Mouse (Mus musculus) midbrain, postnatal 0 days (tissue): Measurements from ENCODE around the gene Cdh4. TPM values are rescaled to one million over a fixed set of nuclear protein-coding genes. Genes with fewer than 3 reads are reported as not detected.

Source experiments
- ATAC-seq: fragments of 200-750 bp; cut with Nextera tagmentation; 2 replicates; pipeline ENCODE4 v1.8.0; 2017; ENCODE audit warnings: moderate number of reproducible peaks, mild to moderate bottlenecking, moderate TSS enrichment, moderate library complexity; ENCODE audit not compliant: low FRiP score
- DNase-seq: peaks from one replicate; pipeline ENCODE4 v3.0.0-alpha.2; 2015; ENCODE audit warnings: low spot score
- H3K27ac ChIP-seq: fragments of 300-500 bp; sonication (generic); 2 replicates; pipeline ENCODE4 v1.5.1; 2014; ENCODE audit warnings: low read depth, mild to moderate bottlenecking, low read length, mixed read lengths
- H3K27me3 ChIP-seq: fragments of 300-500 bp; sonication (generic); 2 replicates; pipeline ENCODE4 v1.6.1; 2014; ENCODE audit warnings: low read length, control low read depth, mixed read lengths; ENCODE audit not compliant: insufficient read depth
- H3K36me3 ChIP-seq: fragments of 300-500 bp; sonication (generic); 2 replicates; pipeline ENCODE4 v1.6.1; 2014; ENCODE audit warnings: low read length, control low read depth, mixed read lengths; ENCODE audit not compliant: insufficient read depth
- H3K4me1 ChIP-seq: fragments of 300-500 bp; sonication (generic); 2 replicates; pipeline ENCODE4 v1.6.1; 2014; ENCODE audit warnings: mild to moderate bottlenecking, control low read depth, antibody characterized with exemption, low read length, mixed read lengths; ENCODE audit not compliant: insufficient read depth
- H3K4me2 ChIP-seq: fragments of 300-500 bp; sonication (generic); 2 replicates; pipeline ENCODE4 v1.6.1; 2014; ENCODE audit warnings: low read depth, mild to moderate bottlenecking, low read length, mixed read lengths; ENCODE audit not compliant: poor library complexity, severe bottlenecking
- H3K4me3 ChIP-seq: fragments of 300-500 bp; sonication (generic); 2 replicates; pipeline ENCODE4 v1.5.1; 2014; ENCODE audit warnings: low read depth, mild to moderate bottlenecking, low read length, moderate library complexity
- H3K9ac ChIP-seq: fragments of 300-500 bp; sonication (generic); replicated peaks from 2 replicates; pipeline ENCODE4 v1.6.1; 2014; ENCODE audit warnings: mild to moderate bottlenecking, low read length, moderate library complexity, mixed read lengths; ENCODE audit not compliant: poor library complexity, severe bottlenecking
- H3K9me3 ChIP-seq: fragments of 300-500 bp; sonication (generic); 2 replicates; pipeline ENCODE4 v1.6.1; 2016; ENCODE audit warnings: low read length, control low read depth
- CTCF ChIP-seq: IDR thresholded peaks from 2 replicates; pipeline ENCODE4 v1.5.1; 2016; ENCODE audit warnings: antibody characterized with exemption, mild to moderate bottlenecking
- WGBS: fragments of 180-500 bp; shearing (Covaris S2); extraction: QIAGEN DNeasy Blood & Tissue Kit; methylation state at CpG from one replicate; pipeline ENCODE4 v1.1.7; 2014; 5-methylcytosine and 5-hydroxymethylcytosine counted together
- polyA plus RNA-seq: library from polyadenylated mRNA; unstranded; fragments of >200 nt; fragmentation: Nextera tagmentation; extraction: Ambion mirVana; gene quantifications from 2 replicates; pipeline ENCODE4 v1.2.1, GENCODE M21; 2015
- total RNA-seq: library from RNA; depleted of rRNA; stranded (reverse); fragments of >200 nt; gene quantifications from 2 replicates; pipeline ENCODE4 v1.2.3, GENCODE M21; 2014

Cdh4 gene
- total and polyA plus RNA-seq, 2 experiments from 2014 or later: 64.9 to 86.6 TPM

DNA sequence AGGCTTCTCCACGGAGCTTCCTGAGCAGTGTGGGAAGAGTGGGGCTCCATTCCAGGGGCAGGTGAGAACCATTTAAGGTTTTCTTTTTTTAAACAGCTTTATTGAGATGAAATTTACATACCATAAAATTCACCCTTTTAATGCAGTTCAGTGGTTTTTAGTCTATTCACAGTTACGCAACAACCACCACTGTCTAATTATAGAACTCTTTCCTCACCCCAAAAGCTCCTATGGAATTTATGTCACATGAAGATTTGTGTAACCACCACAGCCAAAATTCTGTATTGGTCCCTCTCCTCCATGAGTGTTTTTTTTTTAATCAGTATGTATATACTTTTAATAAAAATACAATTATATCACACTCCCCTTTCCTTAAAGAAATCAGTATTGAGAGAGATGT is 144.8 kb downstream of the Cdh4 start:
- no peak overlapping the region for H3K9ac ChIP-seq
- TF ChIP-seq CTCF: no peak
- H3K27ac ChIP-seq: no peak overlapping the region
- no peaks in the 10 kb centered on the region for H3K36me3 ChIP-seq
- WGBS: 98% methylated on average over 2 of the region's 2 CpGs
- DNase-seq (no peak), ATAC-seq (no peak)
- no peak overlapping the region for H3K4me2 ChIP-seq
- no peaks in the 10 kb centered on the region for H3K9me3 ChIP-seq
- no peaks in the 10 kb centered on the region for H3K4me1 ChIP-seq
- no peaks in the 10 kb centered on the region for H3K27me3 ChIP-seq
- no peak overlapping the region for H3K4me3 ChIP-seq

DNA sequence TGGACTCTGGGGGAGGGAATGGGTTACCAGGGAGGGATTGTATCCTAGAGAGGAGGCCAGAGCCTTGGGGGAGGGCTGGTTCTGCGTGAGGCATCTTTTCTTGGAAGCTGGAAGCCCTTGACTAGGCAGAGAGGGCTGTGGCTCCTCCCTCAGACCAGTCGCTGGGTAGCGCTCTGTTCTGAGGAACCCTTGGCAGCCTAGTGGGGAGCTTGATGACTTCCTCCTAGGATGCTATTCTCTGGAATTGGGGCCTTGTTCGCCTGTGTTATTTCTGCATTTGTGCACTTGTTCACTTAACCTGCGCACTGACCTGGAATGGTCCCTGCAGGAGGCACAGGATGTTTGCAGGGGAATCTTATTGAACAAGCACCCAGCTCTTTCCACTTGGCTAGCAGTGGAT is 149.4 kb downstream of the Cdh4 start:
- Histone ChIP-seq H3K4me2 (no peak overlapping the region), H3K9me3 (no peaks in the 10 kb centered on the region), H3K27ac (no peak overlapping the region), H3K9ac (no peak overlapping the region), H3K4me1 (no peaks in the 10 kb centered on the region), H3K27me3 (no peaks in the 10 kb centered on the region), H3K4me3 (no peak overlapping the region), H3K36me3 (no peaks in the 10 kb centered on the region)
- 36% methylated on average over 5 of the region's 5 CpGs for whole genome bisulfite sequencing
- no peak for TF ChIP-seq CTCF
- peak; percentile 40 for DNase-seq
- ATAC-seq: no peak

DNA sequence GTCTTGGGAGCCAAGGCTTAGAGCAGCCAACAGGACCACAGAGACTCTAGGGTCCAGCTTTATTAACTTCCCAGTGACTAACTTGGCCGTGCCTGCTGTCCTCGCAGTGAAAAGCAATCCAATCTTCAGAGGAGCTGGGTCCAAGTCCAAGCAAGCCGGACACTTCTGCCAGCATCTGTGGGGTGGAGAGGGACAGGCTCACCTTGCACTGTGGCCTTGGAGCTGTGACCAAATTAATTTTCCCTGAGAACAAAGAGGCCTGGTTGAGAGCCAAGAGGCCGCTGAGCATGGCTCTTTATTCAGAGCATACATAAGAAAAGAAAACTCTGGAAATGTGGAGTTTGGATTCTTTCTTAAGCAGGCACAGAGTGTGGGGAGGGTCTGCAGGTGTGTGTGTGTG is 152.8 kb downstream of the Cdh4 start:
- H3K9ac ChIP-seq: no peak overlapping the region
- 63% methylated on average over 4 of the region's 4 CpGs for WGBS
- DNase-seq (peak; percentile 39), ATAC-seq (no peak)
- H3K27me3 ChIP-seq: no peaks in the 10 kb centered on the region
- no peak overlapping the region for H3K4me3 ChIP-seq
- H3K4me1 ChIP-seq: no peaks in the 10 kb centered on the region
- H3K4me2 ChIP-seq: no peak overlapping the region
- H3K27ac ChIP-seq: no peak overlapping the region
- no peak for TF ChIP-seq CTCF
- H3K9me3 ChIP-seq: no peaks in the 10 kb centered on the region
- H3K36me3 ChIP-seq: no peaks in the 10 kb centered on the region

DNA sequence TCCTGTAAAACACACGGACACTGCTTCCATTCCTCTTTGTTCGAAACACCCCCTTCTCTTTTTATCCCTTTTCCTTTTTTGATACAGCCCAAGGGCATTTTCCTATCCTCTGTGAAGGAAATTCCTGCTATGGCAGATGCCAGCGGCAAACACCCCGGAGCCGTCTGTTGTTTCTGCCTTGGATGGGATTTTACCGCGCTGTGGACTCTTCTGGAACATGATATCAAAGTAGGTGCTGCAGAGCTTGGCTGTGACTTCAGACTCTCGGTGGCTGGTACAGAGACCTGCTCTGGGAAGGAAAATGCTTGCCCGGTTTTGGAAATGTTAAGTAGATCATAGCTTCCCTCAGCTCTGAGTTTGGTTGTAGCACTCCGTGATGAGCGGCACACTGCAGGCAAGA is 156.7 kb downstream of the Cdh4 start:
- no peak for DNase-seq

DNA sequence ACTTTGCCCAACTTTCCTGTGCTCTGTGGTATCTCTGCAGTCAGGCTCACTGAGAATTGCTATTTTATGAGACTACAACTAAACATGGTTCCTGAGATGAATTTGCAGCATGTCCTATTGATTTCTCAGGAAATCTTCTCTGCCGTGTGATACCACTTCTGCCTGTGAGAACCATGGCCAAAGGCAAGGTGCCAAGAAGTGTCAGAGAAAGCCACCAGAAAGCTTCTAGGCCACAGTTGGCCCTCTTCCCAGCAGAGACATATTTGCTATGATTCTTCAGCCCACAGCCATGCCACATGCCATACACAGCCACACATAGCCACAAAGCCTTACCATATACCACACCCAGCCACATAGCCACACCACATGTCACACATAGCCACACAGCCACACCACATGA is 157.7 kb downstream of the Cdh4 start:
- H3K4me3 ChIP-seq: no peak overlapping the region
- H3K27me3 ChIP-seq: no peaks in the 10 kb centered on the region
- 0 out of 2 replicates have a peak, but pooled peaks cover 3% of the 10 kb centered on the region for H3K4me1 ChIP-seq
- H3K27ac ChIP-seq: no peak overlapping the region
- ATAC-seq (no peak), DNase-seq (no peak)
- H3K36me3 ChIP-seq: no peaks in the 10 kb centered on the region
- TF ChIP-seq CTCF: no peak
- WGBS: 77% methylated on average over 1 of the region's 1 CpGs
- no peak overlapping the region for H3K9ac ChIP-seq
- no peak overlapping the region for H3K4me2 ChIP-seq
- no peaks in the 10 kb centered on the region for H3K9me3 ChIP-seq

More for the DNA sequence above, 156.7 kb downstream of the Cdh4 start:
- H3K27ac ChIP-seq: no peak overlapping the region
- no peak for ATAC-seq
- 0 out of 2 replicates have a peak, but pooled peaks cover 3% of the 10 kb centered on the region for H3K4me1 ChIP-seq
- no peaks in the 10 kb centered on the region for H3K9me3 ChIP-seq
- H3K4me3 ChIP-seq: no peak overlapping the region
- H3K36me3 ChIP-seq: no peaks in the 10 kb centered on the region
- 63% methylated on average over 11 of the region's 11 CpGs for WGBS
- no peak overlapping the region for H3K4me2 ChIP-seq
- no peaks in the 10 kb centered on the region for H3K27me3 ChIP-seq
- TF ChIP-seq CTCF: no peak
- H3K9ac ChIP-seq: no peak overlapping the region

DNA sequence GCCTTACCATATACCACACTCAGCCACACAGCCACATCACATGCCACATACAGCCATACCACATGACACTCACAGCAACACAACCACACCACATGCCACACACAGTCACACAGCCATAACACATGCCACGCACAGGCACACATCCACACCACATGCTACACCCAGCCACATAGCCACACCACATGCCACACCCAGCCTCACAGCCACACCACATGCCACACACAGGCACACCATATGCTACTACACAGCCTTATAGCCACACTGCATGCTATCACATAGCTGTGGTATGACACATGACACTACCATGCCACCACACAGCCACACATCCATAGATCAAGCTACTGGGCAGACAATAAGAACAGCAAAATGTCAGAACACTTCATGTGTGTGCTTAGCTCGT is 158.1 kb downstream of the Cdh4 start:
- Histone ChIP-seq H3K4me3 (no peak overlapping the region), H3K4me1 (0 out of 2 replicates have a peak, but pooled peaks cover 3% of the 10 kb centered on the region), H3K27me3 (no peaks in the 10 kb centered on the region), H3K36me3 (no peaks in the 10 kb centered on the region), H3K9me3 (no peaks in the 10 kb centered on the region), H3K27ac (no peak overlapping the region), H3K9ac (no peak overlapping the region), H3K4me2 (no peak overlapping the region)
- TF ChIP-seq CTCF: no peak
- DNase-seq (no peak), ATAC-seq (no peak)
- WGBS: 85% methylated on average over 2 of the region's 2 CpGs
